Mouse (Mus musculus) hindbrain, embryonic 16.5 days (tissue): Measurements from ENCODE around the gene Gpr4. TPM values are rescaled to one million over a fixed set of nuclear protein-coding genes. Genes with fewer than 3 reads are reported as not detected.

Experiments
- ATAC-seq: fragments of 200-750 bp; cut with Nextera tagmentation; 2 replicates; pipeline ENCODE4 v1.8.0; 2017; ENCODE audit warnings: moderate TSS enrichment, moderate library complexity
- H3K27ac ChIP-seq: fragments of 300-500 bp; sonication (generic); 2 replicates; pipeline ENCODE4 v1.5.1; 2014; ENCODE audit warnings: low read depth, mild to moderate bottlenecking, control low read depth, low read length, moderate library complexity
- H3K27me3 ChIP-seq: fragments of 300-500 bp; sonication (generic); replicated peaks from 2 replicates; pipeline ENCODE4 v1.6.1; 2014; ENCODE audit warnings: low read length; ENCODE audit not compliant: control insufficient read depth, insufficient read depth
- H3K36me3 ChIP-seq: fragments of 300-500 bp; sonication (generic); 2 replicates; pipeline ENCODE4 v1.6.1; 2014; ENCODE audit warnings: mild to moderate bottlenecking, low read length, moderate library complexity, mixed read lengths; ENCODE audit not compliant: control insufficient read depth, insufficient read depth
- H3K4me1 ChIP-seq: fragments of 300-500 bp; sonication (generic); 2 replicates; pipeline ENCODE4 v1.6.1; 2014; ENCODE audit warnings: low read depth, low read length; ENCODE audit not compliant: control insufficient read depth, insufficient read depth
- H3K4me2 ChIP-seq: fragments of 300-500 bp; sonication (generic); 2 replicates; pipeline ENCODE4 v1.6.1; 2014; ENCODE audit warnings: mild to moderate bottlenecking, low read length, control low read depth, moderate library complexity
- H3K4me3 ChIP-seq: fragments of 300-500 bp; sonication (generic); 2 replicates; pipeline ENCODE4 v1.5.1; 2014; ENCODE audit warnings: mild to moderate bottlenecking, low read length, control low read depth, moderate library complexity
- H3K9ac ChIP-seq: fragments of 300-500 bp; sonication (generic); 2 replicates; pipeline ENCODE4 v1.6.1; 2014; ENCODE audit warnings: low read depth, mild to moderate bottlenecking, control low read depth, low read length, moderate library complexity
- H3K9me3 ChIP-seq: fragments of 300-500 bp; sonication (generic); 2 replicates; pipeline ENCODE4 v1.6.1; 2014; ENCODE audit warnings: mild to moderate bottlenecking, low read length, moderate library complexity; ENCODE audit not compliant: control insufficient read depth
- WGBS: fragments of 180-500 bp; shearing (Covaris S2); extraction: QIAGEN DNeasy Blood & Tissue Kit; methylation state at CpG from one replicate; pipeline ENCODE4 v1.1.7; 2014; 5-methylcytosine and 5-hydroxymethylcytosine counted together
- polyA plus RNA-seq: library from polyadenylated mRNA; unstranded; fragments of >200 nt; fragmentation: Nextera tagmentation; extraction: Ambion mirVana; gene quantifications from 2 replicates; pipeline ENCODE4 v1.2.1, GENCODE M21; 2015

Gene Gpr4
- polyA plus RNA-seq, 1 experiment from 2014 or later, result 3.1 TPM

DNA sequence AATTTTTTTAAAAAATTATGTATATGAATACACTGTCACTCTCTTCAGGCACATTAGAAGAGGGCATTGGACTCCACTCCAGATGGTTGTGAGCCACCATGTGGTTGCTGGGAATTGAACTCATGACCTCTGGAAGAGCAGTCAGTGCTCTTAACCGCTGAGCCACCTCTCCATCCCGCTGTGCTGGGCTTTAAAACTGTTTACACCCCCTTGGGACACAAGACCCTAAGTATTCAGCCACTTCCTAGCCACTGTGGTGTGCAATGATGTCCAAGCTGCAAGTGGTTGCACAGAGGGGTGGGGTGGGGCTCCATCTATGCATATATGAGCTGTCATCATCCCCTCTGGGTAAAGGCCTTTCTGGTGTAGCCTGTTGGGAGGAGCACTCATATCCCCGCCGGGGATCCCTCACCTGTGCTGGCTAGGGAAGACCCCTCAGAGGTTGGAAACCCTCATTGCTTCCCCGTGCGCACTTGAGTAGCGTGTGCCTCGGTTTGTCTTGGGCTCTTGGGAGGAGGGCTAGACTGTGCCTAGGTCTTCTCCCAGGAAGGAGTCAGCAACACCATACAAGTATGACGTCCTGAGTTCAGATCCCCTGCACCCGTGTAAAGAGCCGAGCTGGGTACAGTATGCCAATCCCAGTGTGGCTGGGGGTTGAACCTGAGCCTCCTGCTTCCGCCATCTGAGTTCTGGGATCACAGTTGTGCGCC lies 4.0 kb upstream of the Gpr4 start:
- H3K9ac ChIP-seq, result no peak overlapping the region
- H3K36me3 ChIP-seq, result peaks cover 16% of the 10 kb centered on the region; the same call in 1 of the 2 replicates
- H3K4me3 ChIP-seq, result no peak overlapping the region
- no peak overlapping the region for H3K27ac ChIP-seq
- no peak overlapping the region for H3K4me2 ChIP-seq
- H3K4me1 ChIP-seq, result peaks cover 8% of the 10 kb centered on the region
- H3K27me3 ChIP-seq, result no peaks in the 10 kb centered on the region; the same call in 1 of the 2 replicates
- no peaks in the 10 kb centered on the region for H3K9me3 ChIP-seq
- WGBS, result 87% methylated on average over 13 of the region's 13 CpGs
- 0 out of 2 replicates have a peak, but pooled peaks have one; percentile 16 for ATAC-seq

DNA sequence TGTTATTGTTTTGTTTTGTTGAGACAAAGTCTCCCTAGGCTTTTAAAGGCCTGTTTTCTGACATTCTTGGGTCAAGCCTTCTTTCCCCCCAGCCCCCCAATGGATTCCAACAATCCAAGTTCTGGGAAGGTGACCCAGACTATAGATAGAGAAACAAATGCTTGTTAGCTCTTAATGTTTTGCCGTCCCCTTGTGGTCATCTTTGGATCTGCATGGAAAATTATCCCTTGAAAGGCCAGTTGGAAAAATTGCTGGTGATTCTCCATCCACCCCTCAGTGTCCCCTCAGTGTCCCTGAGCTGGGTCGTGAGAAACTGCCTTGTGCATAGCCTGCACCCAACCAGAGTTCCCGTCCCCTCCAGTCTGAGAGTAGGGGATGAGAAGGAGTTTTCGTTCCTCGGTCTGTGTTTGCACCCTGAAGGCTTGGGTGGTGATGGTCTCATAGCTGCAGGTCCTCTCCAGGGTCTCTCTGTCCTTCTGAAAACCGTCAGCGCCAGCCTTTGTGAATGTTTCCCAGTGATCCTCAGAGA lies 3.3 kb upstream of the Gpr4 start:
- Histone ChIP-seq H3K36me3 (peaks cover 14% of the 10 kb centered on the region; the same call in 1 of the 2 replicates), H3K27me3 (no peaks in the 10 kb centered on the region; the same call in 1 of the 2 replicates), H3K9me3 (no peaks in the 10 kb centered on the region), H3K27ac (no peak overlapping the region), H3K4me3 (no peak overlapping the region), H3K4me1 (peaks cover 8% of the 10 kb centered on the region), H3K4me2 (no peak overlapping the region), H3K9ac (no peak overlapping the region)
- WGBS, result 57% methylated on average over 7 of the region's 7 CpGs
- ATAC-seq, result no peak

- H3K27me3 ChIP-seq, result no peaks in the 10 kb centered on the region; the same call in 1 of the 2 replicates
- H3K9ac ChIP-seq, result no peak overlapping the region
- 86% methylated on average over 4 of the region's 4 CpGs for WGBS
- ATAC-seq, result no peak
- H3K4me2 ChIP-seq, result no peak overlapping the region
- H3K9me3 ChIP-seq, result no peaks in the 10 kb centered on the region
- H3K4me1 ChIP-seq, result peaks cover 8% of the 10 kb centered on the region
- no peak overlapping the region for H3K27ac ChIP-seq
- H3K4me3 ChIP-seq, result no peak overlapping the region
- H3K36me3 ChIP-seq, result peaks cover 10% of the 10 kb centered on the region; the same call in 1 of the 2 replicates
Observed at GRCm38 (mm10) chr7:19209494-19209893, 2.8 kb upstream of the Gpr4 start.

GRCm38 (mm10) chr7:19210010-19210409 lies 2.3 kb upstream of the Gpr4 start:
- Histone ChIP-seq H3K4me3 (no peak overlapping the region), H3K4me2 (no peak overlapping the region), H3K9ac (no peak overlapping the region), H3K27me3 (no peaks in the 10 kb centered on the region; the same call in 1 of the 2 replicates), H3K9me3 (no peaks in the 10 kb centered on the region), H3K4me1 (peaks cover 8% of the 10 kb centered on the region), H3K36me3 (peaks cover 10% of the 10 kb centered on the region; the same call in 1 of the 2 replicates), H3K27ac (no peak overlapping the region)
- ATAC-seq, result no peak
- WGBS, result 95% methylated on average over 5 of the region's 5 CpGs

DNA sequence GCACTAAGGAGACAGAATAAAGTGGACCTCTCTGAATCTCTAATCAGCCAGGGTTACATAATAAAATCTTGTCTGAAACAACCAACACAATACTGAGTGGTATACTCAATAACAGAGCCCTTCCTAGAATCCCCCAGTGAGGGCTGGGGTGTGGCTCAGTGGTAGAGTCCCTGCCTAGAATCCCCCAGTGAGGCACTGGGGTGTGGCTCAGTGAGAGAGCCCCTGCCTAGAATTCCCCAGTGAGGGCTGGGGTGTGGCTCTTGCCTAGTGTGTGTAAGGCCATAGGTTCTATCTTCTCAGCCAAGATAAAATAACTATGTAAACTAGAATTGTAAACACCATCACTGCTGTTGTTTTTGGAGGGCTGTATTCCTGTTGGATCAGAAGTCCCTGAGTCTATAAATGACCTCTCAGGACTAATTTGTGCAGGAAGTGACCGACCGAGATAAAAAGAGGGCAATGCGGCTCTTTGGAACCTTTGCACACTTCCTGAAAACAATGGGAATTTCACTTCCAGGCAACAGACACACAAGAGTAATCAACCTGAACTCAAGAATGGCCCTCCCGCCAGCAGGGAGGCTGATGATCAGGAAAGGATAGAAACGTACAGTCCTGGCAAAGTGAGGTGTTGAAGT lies 1.2 kb upstream of the Gpr4 start:
- H3K9ac ChIP-seq, result no peak overlapping the region
- no peaks in the 10 kb centered on the region for H3K9me3 ChIP-seq
- H3K27me3 ChIP-seq, result no peaks in the 10 kb centered on the region; the same call in 1 of the 2 replicates
- no peaks in the 10 kb centered on the region for H3K36me3 ChIP-seq
- no peak overlapping the region for H3K27ac ChIP-seq
- H3K4me3 ChIP-seq, result no peak overlapping the region
- H3K4me2 ChIP-seq, result no peak overlapping the region
- ATAC-seq, result no peak
- WGBS, result 44% methylated on average over 5 of the region's 5 CpGs
- peaks cover 8% of the 10 kb centered on the region for H3K4me1 ChIP-seq

GRCm38 (mm10) chr7:19213385-19213784 lies 1.0 kb downstream of the Gpr4 start:
- no peaks in the 10 kb centered on the region for H3K9me3 ChIP-seq
- no peak for ATAC-seq
- H3K27ac ChIP-seq, result no peak overlapping the region
- peaks cover 8% of the 10 kb centered on the region for H3K4me1 ChIP-seq
- no peaks in the 10 kb centered on the region; the same call in 1 of the 2 replicates for H3K27me3 ChIP-seq
- no peaks in the 10 kb centered on the region for H3K36me3 ChIP-seq
- no peak overlapping the region for H3K4me3 ChIP-seq
- WGBS, result 62% methylated on average over 2 of the region's 2 CpGs
- no peak overlapping the region for H3K9ac ChIP-seq
- H3K4me2 ChIP-seq, result no peak overlapping the region

DNA sequence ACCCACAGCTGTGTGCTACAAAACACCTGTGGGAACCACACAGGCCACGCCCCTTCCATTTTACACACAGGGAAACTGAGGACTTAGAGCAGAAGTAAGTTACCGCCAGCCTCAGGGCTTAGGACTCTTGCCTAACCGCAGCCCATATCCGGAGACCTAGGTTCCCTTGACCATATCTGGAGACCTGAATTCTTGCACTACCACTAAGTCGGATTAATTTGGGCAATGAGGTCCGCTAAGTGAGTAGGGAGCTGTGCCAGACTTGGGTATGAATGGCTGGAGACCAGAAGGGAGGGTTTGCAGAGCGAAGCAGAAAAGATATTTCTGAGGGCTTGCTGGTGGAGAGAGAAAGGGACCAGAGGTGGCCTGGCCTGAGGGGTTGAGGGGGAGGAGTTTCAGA lies 2.0 kb downstream of the Gpr4 start:
- H3K27me3 ChIP-seq, result no peaks in the 10 kb centered on the region; the same call in 1 of the 2 replicates
- H3K9ac ChIP-seq, result no peak overlapping the region
- no peaks in the 10 kb centered on the region for H3K9me3 ChIP-seq
- no peak overlapping the region for H3K27ac ChIP-seq
- 67% methylated on average over 7 of the region's 7 CpGs for WGBS
- peaks cover 8% of the 10 kb centered on the region for H3K4me1 ChIP-seq
- H3K4me3 ChIP-seq, result no peak overlapping the region
- H3K4me2 ChIP-seq, result 0 out of 2 replicates have a peak overlapping the region, but pooled peaks have one; percentile 12
- H3K36me3 ChIP-seq, result no peaks in the 10 kb centered on the region
- no peak for ATAC-seq

GRCm38 (mm10) chr7:19214940-19215339 lies 2.6 kb downstream of the Gpr4 start:
- Histone ChIP-seq H3K36me3 (no peaks in the 10 kb centered on the region), H3K27ac (no peak overlapping the region), H3K4me1 (peaks cover 8% of the 10 kb centered on the region), H3K4me2 (no peak overlapping the region), H3K27me3 (no peaks in the 10 kb centered on the region; the same call in 1 of the 2 replicates), H3K4me3 (no peak overlapping the region), H3K9ac (no peak overlapping the region), H3K9me3 (no peaks in the 10 kb centered on the region)
- WGBS, result 68% methylated on average over 9 of the region's 9 CpGs
- no peak for ATAC-seq

GRCm38 (mm10) chr7:19217492-19217891 lies 5.2 kb downstream of the Gpr4 start:
- Histone ChIP-seq H3K27me3 (no peaks in the 10 kb centered on the region), H3K9ac (no peak overlapping the region), H3K9me3 (no peaks in the 10 kb centered on the region), H3K4me3 (no peak overlapping the region), H3K27ac (no peak overlapping the region), H3K4me2 (no peak overlapping the region), H3K4me1 (peaks cover under 1% of the 10 kb centered on the region; the same call in 1 of the 2 replicates), H3K36me3 (no peaks in the 10 kb centered on the region)
- ATAC-seq, result no peak
- WGBS, result 70% methylated on average over 5 of the region's 5 CpGs
